Mouse (Mus musculus): Measurements from ENCODE around the gene Arhgap6. TPM values are rescaled to one million over a fixed set of nuclear protein-coding genes. Genes with fewer than 3 reads are reported as not detected.

The Arhgap6 gene
- polyA plus RNA-seq, 1 experiment from 2014 or later: 7.5 TPM

DNA sequence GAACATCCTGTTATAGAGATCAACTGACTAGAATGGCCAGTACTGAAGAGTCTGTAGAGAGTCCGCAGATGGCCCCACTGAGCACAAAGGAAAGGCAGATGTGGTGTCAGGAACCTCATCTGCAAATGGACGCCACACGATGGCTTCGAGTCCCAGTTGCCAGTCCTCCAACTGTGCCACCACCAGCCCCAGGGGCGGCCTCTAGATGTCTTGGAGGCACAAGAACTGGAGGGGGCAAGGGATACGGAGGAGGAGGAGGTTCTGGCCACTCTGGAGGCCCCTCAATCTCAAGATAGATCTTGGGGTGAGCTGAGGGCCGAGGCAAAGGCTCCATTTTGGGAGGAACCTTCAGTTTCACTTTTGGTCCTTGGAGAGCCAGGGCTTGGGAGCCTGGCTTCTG lies 344.9 kb downstream of the Arhgap6 start:
- H3K4me1 ChIP-seq: no peaks in the 10 kb centered on the region
- H3K9ac ChIP-seq: no peak overlapping the region
- 86% methylated on average over 7 of the region's 7 CpGs for WGBS
- H3K36me3 ChIP-seq: no peaks in the 10 kb centered on the region
- no peaks in the 10 kb centered on the region for H3K27me3 ChIP-seq (replicated peaks)
- H3K27ac ChIP-seq: no peak overlapping the region
- no peak overlapping the region for H3K4me3 ChIP-seq (replicated peaks)
- no peaks in the 10 kb centered on the region for H3K9me3 ChIP-seq
- no peak for ATAC-seq (ENCODE audit: insufficient read depth, low FRiP score, low read depth)
- H3K4me2 ChIP-seq: no peak overlapping the region

GRCm38 (mm10) chrX:169140467-169140866 lies 345.6 kb downstream of the Arhgap6 start:
- Histone ChIP-seq H3K4me2 (no peak overlapping the region), H3K4me1 (no peaks in the 10 kb centered on the region), H3K9me3 (no peaks in the 10 kb centered on the region), H3K27me3 (replicated peaks) (no peaks in the 10 kb centered on the region), H3K27ac (no peak overlapping the region), H3K36me3 (no peaks in the 10 kb centered on the region), H3K9ac (no peak overlapping the region), H3K4me3 (replicated peaks) (no peak overlapping the region)
- no peak for ATAC-seq (ENCODE audit: insufficient read depth, low FRiP score, low read depth)
- 87% methylated on average over 9 of the region's 9 CpGs for WGBS

DNA sequence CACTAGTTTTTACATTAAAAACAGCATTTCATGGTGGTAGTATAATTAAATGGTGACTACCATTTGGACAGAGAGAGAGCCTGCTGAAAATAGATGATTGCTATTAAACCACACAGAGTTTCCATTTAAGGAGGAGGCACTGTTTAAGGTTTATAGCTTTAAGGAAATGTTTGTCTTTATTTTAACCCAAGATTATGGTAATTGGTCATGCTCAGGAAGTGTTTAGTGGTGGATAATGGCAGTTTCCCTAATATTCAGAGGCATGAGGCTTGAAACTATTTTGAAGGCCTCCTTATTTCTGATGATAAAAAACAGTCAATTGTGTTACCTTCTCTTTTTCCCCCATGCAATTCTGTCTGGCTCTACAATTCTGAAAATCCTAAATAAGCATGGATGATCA lies 358.9 kb downstream of the Arhgap6 start:
- no peaks in the 10 kb centered on the region for H3K27me3 ChIP-seq (replicated peaks)
- no peak overlapping the region for H3K9ac ChIP-seq
- no peak for ATAC-seq (ENCODE audit: insufficient read depth, low FRiP score, low read depth)
- H3K4me3 ChIP-seq (replicated peaks): no peak overlapping the region
- no peaks in the 10 kb centered on the region for H3K9me3 ChIP-seq
- no peak overlapping the region for H3K27ac ChIP-seq
- no peak overlapping the region for H3K4me2 ChIP-seq
- no peaks in the 10 kb centered on the region for H3K36me3 ChIP-seq
- no peaks in the 10 kb centered on the region for H3K4me1 ChIP-seq

DNA sequence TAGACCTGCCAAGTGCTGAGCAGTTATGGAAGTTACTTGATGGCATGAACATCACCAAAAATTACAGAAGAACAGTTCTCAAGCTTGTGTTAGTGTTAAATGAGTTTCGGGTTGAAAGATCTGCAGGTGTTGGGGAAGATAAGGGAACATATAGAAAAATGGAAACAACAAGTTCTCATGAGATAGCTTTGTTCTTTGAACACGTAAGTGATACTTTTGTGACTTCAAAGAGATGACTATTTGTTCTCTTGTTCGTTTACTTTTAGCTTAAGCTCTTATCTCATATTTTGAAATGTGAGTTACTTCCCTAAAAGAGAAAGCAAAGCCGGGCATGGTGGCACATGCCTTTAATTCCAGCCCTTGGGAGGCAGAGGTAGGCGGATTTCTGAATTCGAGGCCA lies 363.5 kb downstream of the Arhgap6 start:
- no peak overlapping the region for H3K4me3 ChIP-seq (replicated peaks)
- no peak overlapping the region for H3K9ac ChIP-seq
- H3K27me3 ChIP-seq (replicated peaks): no peaks in the 10 kb centered on the region
- no peak overlapping the region for H3K4me2 ChIP-seq
- no peaks in the 10 kb centered on the region for H3K9me3 ChIP-seq
- 68% methylated on average over 6 of the region's 6 CpGs for WGBS
- H3K27ac ChIP-seq: no peak overlapping the region
- ATAC-seq (ENCODE audit: insufficient read depth, low FRiP score, low read depth): no peak
- no peaks in the 10 kb centered on the region for H3K36me3 ChIP-seq
- H3K4me1 ChIP-seq: no peaks in the 10 kb centered on the region

GRCm38 (mm10) chrX:169170981-169171380 lies 376.1 kb downstream of the Arhgap6 start:
- no peak for ATAC-seq (ENCODE audit: insufficient read depth, low FRiP score, low read depth)
- Histone ChIP-seq H3K9me3 (no peaks in the 10 kb centered on the region), H3K4me2 (no peak overlapping the region), H3K4me1 (no peaks in the 10 kb centered on the region), H3K27me3 (replicated peaks) (no peaks in the 10 kb centered on the region), H3K4me3 (replicated peaks) (no peak overlapping the region), H3K36me3 (no peaks in the 10 kb centered on the region), H3K9ac (no peak overlapping the region), H3K27ac (no peak overlapping the region)
- WGBS: 83% methylated on average over 2 of the region's 2 CpGs

GRCm38 (mm10) chrX:169173796-169174195 lies 378.9 kb downstream of the Arhgap6 start:
- H3K4me3 ChIP-seq (replicated peaks): no peak overlapping the region
- H3K9ac ChIP-seq: no peak overlapping the region
- no peaks in the 10 kb centered on the region for H3K9me3 ChIP-seq
- WGBS: 75% methylated on average over 1 of the region's 1 CpGs
- no peak overlapping the region for H3K27ac ChIP-seq
- no peaks in the 10 kb centered on the region for H3K36me3 ChIP-seq
- ATAC-seq (ENCODE audit: insufficient read depth, low FRiP score, low read depth): no peak
- no peaks in the 10 kb centered on the region for H3K27me3 ChIP-seq (replicated peaks)
- H3K4me1 ChIP-seq: no peaks in the 10 kb centered on the region
- no peak overlapping the region for H3K4me2 ChIP-seq

- Histone ChIP-seq H3K9ac (no peak overlapping the region), H3K4me2 (no peak overlapping the region), H3K36me3 (no peaks in the 10 kb centered on the region), H3K9me3 (no peaks in the 10 kb centered on the region), H3K4me1 (no peaks in the 10 kb centered on the region), H3K27me3 (replicated peaks) (no peaks in the 10 kb centered on the region), H3K4me3 (replicated peaks) (no peak overlapping the region), H3K27ac (no peak overlapping the region)
- WGBS: 82% methylated on average over 2 of the region's 2 CpGs
- ATAC-seq (ENCODE audit: insufficient read depth, low FRiP score, low read depth): no peak
Measured at GRCm38 (mm10) chrX:169178634-169179033, 383.7 kb downstream of the Arhgap6 start.

DNA sequence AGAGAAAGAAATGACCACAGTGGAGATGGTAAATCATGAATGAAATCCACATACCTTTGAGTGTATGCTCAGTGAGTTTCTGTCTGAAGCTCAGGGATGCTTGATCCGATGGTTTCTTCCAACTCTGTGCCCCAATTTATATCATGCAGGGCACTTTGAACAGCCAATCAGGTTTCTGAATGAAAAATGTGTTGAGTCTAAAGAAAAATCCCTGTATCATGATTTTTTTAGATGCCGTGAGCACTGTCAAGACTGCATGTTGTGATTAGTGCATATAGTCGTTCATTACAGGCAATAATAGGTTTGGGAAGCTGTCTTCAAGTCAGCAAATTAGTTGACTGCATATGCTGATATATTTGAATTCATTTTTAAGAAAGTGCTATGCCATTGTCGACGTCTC lies 392.2 kb downstream of the Arhgap6 start, which contains the start of gene Amelx:
TSS of gene Amelx (minus strand) at position 101 of the 400 bp plus-strand sequence.
- no peak within 1 kb of the TSS for H3K4me3 ChIP-seq (replicated peaks)
- no peak for ATAC-seq (ENCODE audit: insufficient read depth, low FRiP score, low read depth)
- no peaks in the 10 kb centered on the region for H3K9me3 ChIP-seq
- H3K9ac ChIP-seq: no peak within 1 kb of the TSS
- no peak within 1 kb of the TSS for H3K27ac ChIP-seq
- no peaks in the 10 kb centered on the region for H3K36me3 ChIP-seq
- H3K4me1 ChIP-seq: no peaks in the 10 kb centered on the region
- no peak within 1 kb of the TSS for H3K4me2 ChIP-seq
- 82% methylated on average over 5 of the region's 5 CpGs for WGBS
- H3K27me3 ChIP-seq (replicated peaks): no peaks in the 10 kb centered on the region

DNA sequence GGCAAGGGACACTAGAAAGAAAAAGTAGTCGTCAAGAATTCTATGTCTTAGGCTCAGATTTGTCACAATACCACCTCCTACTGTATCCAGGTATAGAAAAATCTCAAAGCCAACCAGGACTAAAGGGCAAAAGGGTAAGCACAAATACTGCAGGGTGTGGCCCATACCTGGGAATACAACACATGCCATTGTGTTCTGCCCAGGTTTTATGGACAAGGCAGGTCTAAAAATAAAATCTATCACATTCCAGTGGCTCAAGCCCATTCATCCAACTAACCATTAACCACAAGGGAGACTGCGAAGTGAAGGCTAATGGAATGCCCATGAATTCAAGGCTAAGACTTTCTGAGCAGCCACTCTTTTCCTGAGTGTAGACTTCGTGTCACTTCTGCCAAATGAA lies 415.1 kb downstream of the Arhgap6 start:
- H3K27me3 ChIP-seq (replicated peaks): no peaks in the 10 kb centered on the region
- H3K4me3 ChIP-seq (replicated peaks): no peak overlapping the region
- H3K27ac ChIP-seq: no peak overlapping the region
- H3K9me3 ChIP-seq: no peaks in the 10 kb centered on the region
- WGBS: 51% methylated on average over 3 of the region's 3 CpGs
- no peak overlapping the region for H3K4me2 ChIP-seq
- ATAC-seq (ENCODE audit: insufficient read depth, low FRiP score, low read depth): peak; percentile 39; the same call in 1 of the 2 replicates
- H3K4me1 ChIP-seq: no peaks in the 10 kb centered on the region
- no peak overlapping the region for H3K9ac ChIP-seq
- no peaks in the 10 kb centered on the region for H3K36me3 ChIP-seq

DNA sequence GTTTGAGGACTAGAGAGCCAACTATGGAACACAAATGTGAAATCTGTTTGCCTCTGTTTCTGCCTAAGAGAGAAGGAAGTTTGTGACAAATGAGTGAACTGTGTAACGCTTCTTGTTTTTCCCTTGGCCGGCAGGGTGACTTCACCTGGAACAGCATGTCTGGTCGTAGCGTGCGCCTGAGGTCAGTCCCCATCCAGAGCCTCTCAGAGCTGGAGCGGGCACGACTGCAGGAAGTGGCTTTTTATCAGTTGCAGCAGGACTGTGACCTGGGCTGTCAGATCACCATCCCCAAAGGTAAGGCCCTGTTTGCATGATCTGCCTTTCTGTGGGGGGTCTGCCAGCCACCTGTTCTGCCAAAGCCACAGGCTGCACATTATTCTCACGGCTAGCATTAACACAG lies 425.2 kb downstream of the Arhgap6 start:
- Histone ChIP-seq H3K4me3 (replicated peaks) (no peak overlapping the region), H3K9ac (no peak overlapping the region), H3K4me2 (no peak overlapping the region), H3K27me3 (replicated peaks) (no peaks in the 10 kb centered on the region), H3K36me3 (no peaks in the 10 kb centered on the region), H3K9me3 (no peaks in the 10 kb centered on the region), H3K27ac (no peak overlapping the region), H3K4me1 (no peaks in the 10 kb centered on the region)
- 58% methylated on average over 8 of the region's 8 CpGs for WGBS
- no peak for ATAC-seq (ENCODE audit: insufficient read depth, low FRiP score, low read depth)

GRCm38 (mm10) chrX:169222357-169223062 lies 427.6 kb downstream of the Arhgap6 start:
- 0 out of 2 replicates have a peak, but pooled peaks have one; percentile 31 for ATAC-seq (ENCODE audit: insufficient read depth, low FRiP score, low read depth)
- Histone ChIP-seq H3K9ac (no peak overlapping the region), H3K4me1 (no peaks in the 10 kb centered on the region), H3K36me3 (no peaks in the 10 kb centered on the region), H3K27ac (no peak overlapping the region), H3K4me3 (replicated peaks) (no peak overlapping the region), H3K9me3 (no peaks in the 10 kb centered on the region), H3K4me2 (no peak overlapping the region), H3K27me3 (replicated peaks) (no peaks in the 10 kb centered on the region)
- 44% methylated on average over 3 of the region's 3 CpGs for WGBS

GRCm38 (mm10) chrX:169255915-169256314 lies 461.0 kb downstream of the Arhgap6 start:
- Histone ChIP-seq H3K4me3 (replicated peaks) (no peak overlapping the region), H3K9me3 (no peaks in the 10 kb centered on the region), H3K36me3 (no peaks in the 10 kb centered on the region), H3K27ac (no peak overlapping the region), H3K9ac (no peak overlapping the region), H3K4me2 (no peak overlapping the region), H3K27me3 (replicated peaks) (no peaks in the 10 kb centered on the region), H3K4me1 (no peaks in the 10 kb centered on the region)
- no peak for ATAC-seq (ENCODE audit: insufficient read depth, low FRiP score, low read depth)
- WGBS: 66% methylated on average over 1 of the region's 1 CpGs

DNA sequence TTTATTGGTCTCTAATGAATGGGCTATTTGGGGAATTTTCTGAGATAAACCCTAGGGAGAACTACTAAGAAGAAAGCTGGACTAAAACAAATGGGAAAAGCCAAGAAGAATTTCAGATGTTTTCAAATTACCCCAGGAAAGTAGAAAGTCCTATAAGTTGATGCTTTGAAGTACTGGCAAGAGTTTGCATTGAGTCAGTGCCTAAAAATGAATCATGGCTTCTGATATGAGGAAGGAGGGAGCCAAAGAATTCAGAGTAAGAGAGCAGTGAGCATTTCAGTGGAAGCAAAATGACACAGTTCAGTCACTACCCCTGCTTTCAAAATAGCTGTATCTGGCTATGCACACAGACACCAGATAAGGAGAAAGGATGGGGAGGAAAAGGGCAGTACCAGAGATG lies 461.8 kb downstream of the Arhgap6 start:
- Histone ChIP-seq H3K27ac (no peak overlapping the region), H3K9me3 (no peaks in the 10 kb centered on the region), H3K27me3 (replicated peaks) (no peaks in the 10 kb centered on the region), H3K9ac (no peak overlapping the region), H3K4me1 (no peaks in the 10 kb centered on the region), H3K4me3 (replicated peaks) (no peak overlapping the region), H3K36me3 (no peaks in the 10 kb centered on the region), H3K4me2 (no peak overlapping the region)
- no peak for ATAC-seq (ENCODE audit: insufficient read depth, low FRiP score, low read depth)
